ENCODE assay signal across 28 mouse cellular contexts in genomic region chr11:62747227-62747626, GRCm38 (mm10). TPM values are rescaled to one million over a fixed set of nuclear protein-coding genes. Genes with fewer than 3 reads are reported as not detected.
A peak's percentile ranks its signal among the peaks of the same experiment; 100 is the strongest.
DNase-seq lines count a peak whose midpoint lies in the region; ATAC-seq and TF ChIP-seq lines count a peak whose summit lies in the region.
"Had no signal": no experiment of that assay in that cellular context is flagged by ENCODE, and none has a peak within 500 bp of the region (broad histone marks: within the 10 kb centered on the region; RNA-seq: fewer than 3 reads in every experiment).

No protein-coding gene starts in this region.

- DNase-seq in heart, adult 11 months: peak; percentile 9
- DNase-seq in CH12.LX (ENCODE audit: extremely low read depth): no peak
- no peak for DNase-seq in frontal cortex, postnatal 10 days (ENCODE audit: low spot score in 2 of 2)
- no peak for DNase-seq in right cerebral cortex, postnatal 25 days
- DNase-seq: adrenal gland, adult 2 months; adrenal gland, postnatal 10 days; adrenal gland, postnatal 25 days; cerebellum, adult 11 months; cerebellum, adult 8-10 months; cerebellum, adult 9-11 months; cerebellum, postnatal 14 days; cerebellum, postnatal 36 days; embryo, embryonic 11 days had no signal

- H3K27me3 ChIP-seq in heart, embryonic 11.5 days (ENCODE audit: control insufficient read depth, insufficient read depth, low read length): peaks cover 23% of the 10 kb centered on the region
- H3K27me3 ChIP-seq in CH12.LX (replicated peaks): peaks cover 4% of the 10 kb centered on the region

- ATAC-seq in heart, embryonic 11.5 days (replicated peaks; ENCODE audit: insufficient number of reproducible peaks, low FRiP score, low TSS enrichment): no peak
- ATAC-seq: CD4-positive, CD25-positive, alpha-beta regulatory T cell, adult 4 months had no signal

- H3K36me3 ChIP-seq in heart, embryonic 11.5 days (ENCODE audit: control insufficient read depth, insufficient read depth, low read length): no peaks in the 10 kb centered on the region
- H3K36me3 ChIP-seq in CH12.LX (replicated peaks in 1 of 2; ENCODE audit: control insufficient read depth in 1 of 2, insufficient read depth in 1 of 2, low read length in 1 of 2): no peaks in the 10 kb centered on the region
- H3K36me3 ChIP-seq: embryonic facial prominence, embryonic 13.5 days; embryonic facial prominence, embryonic 15.5 days; forebrain, embryonic 10.5 days; forebrain, embryonic 12.5 days had no signal

- dilution Hi-C loops in CH12.LX (cut with MboI; ENCODE audit: extremely low pct_ligation_motif_present, extremely low pct_unique_long_range_greater_than_20kb, low sequenced_read_pairs): no loop called here

- no peak overlapping the region for H3K27ac ChIP-seq in heart, embryonic 11.5 days (ENCODE audit: low read depth, low read length)
- no peak overlapping the region for H3K27ac ChIP-seq in CH12.LX (ENCODE audit: insufficient read depth, low read depth)
- H3K27ac ChIP-seq: embryonic facial prominence, embryonic 13.5 days; embryonic facial prominence, embryonic 15.5 days; forebrain, embryonic 10.5 days; forebrain, embryonic 12.5 days had no signal

- TF ChIP-seq EP300 in CH12.LX (IDR thresholded peaks at IDR 0.05; ENCODE audit: low read length): no peak

- no peak for TF ChIP-seq RAD21 in CH12.LX (IDR thresholded peaks at IDR 0.05; ENCODE audit: low read depth, low read length)

- WGBS in heart, embryonic 11.5 days (ENCODE audit: insufficient replicate concordance): 77% methylated on average over 9 of the region's 9 CpGs

- no peaks in the 10 kb centered on the region for H3K79me2 ChIP-seq in CH12.LX (replicated peaks; ENCODE audit: control insufficient read depth, extremely low read depth, insufficient read depth, poor library complexity, severe bottlenecking)

- no peaks in the 10 kb centered on the region for H3K4me1 ChIP-seq in heart, embryonic 11.5 days (ENCODE audit: control insufficient read depth, insufficient read depth, low read length)
- no peaks in the 10 kb centered on the region for H3K4me1 ChIP-seq in CH12.LX (ENCODE audit: control insufficient read depth in 1 of 2, insufficient read depth in 2 of 2)

- TF ChIP-seq POLR2A in CH12.LX (IDR thresholded peaks at IDR 0.05; ENCODE audit: low read depth, low read length): no peak

- H3K4me3 ChIP-seq in heart, embryonic 11.5 days (ENCODE audit: low read depth, low read length): no peak overlapping the region
- H3K4me3 ChIP-seq in CH12.LX (replicated peaks in 1 of 3; ENCODE audit: low read depth in 2 of 3, low read length in 2 of 3, poor library complexity in 1 of 3): no peak overlapping the region
- H3K4me3 ChIP-seq: erythroblast, embryonic 14.5 days had no signal

- in situ Hi-C loops in CH12.LX (cut with MboI; ENCODE audit: low pct_ligation_motif_present, low pct_unique_long_range_greater_than_20kb, low sequenced_read_pairs): no loop called here

- no peak overlapping the region for H3K4me2 ChIP-seq in heart, embryonic 11.5 days
- no peak overlapping the region for H3K4me2 ChIP-seq in CH12.LX (ENCODE audit: insufficient read depth, low read depth, poor library complexity, severe bottlenecking)

- no peak overlapping the region for H3K9ac ChIP-seq in heart, embryonic 11.5 days (ENCODE audit: low read depth, low read length)
- no peak overlapping the region for H3K9ac ChIP-seq in CH12.LX (ENCODE audit: insufficient read depth, low read depth)
- H3K9ac ChIP-seq: embryonic facial prominence, embryonic 13.5 days; embryonic facial prominence, embryonic 15.5 days; forebrain, embryonic 12.5 days had no signal

- no peak for TF ChIP-seq CTCF in CH12.LX (conservative IDR thresholded peaks at IDR 0.05 in 1 of 2, IDR thresholded peaks at IDR 0.05 in 1 of 2; ENCODE audit: low read depth in 2 of 2, low read length in 2 of 2)

- H3K9me3 ChIP-seq in heart, embryonic 11.5 days (replicated peaks; ENCODE audit: control insufficient read depth, low read length): no peaks in the 10 kb centered on the region
- H3K9me3 ChIP-seq in CH12.LX (replicated peaks; ENCODE audit: low read length): no peaks in the 10 kb centered on the region
- H3K9me3 ChIP-seq: embryonic facial prominence, embryonic 13.5 days; embryonic facial prominence, embryonic 15.5 days; forebrain, embryonic 10.5 days; forebrain, embryonic 12.5 days had no signal

TF ChIP-seq in CH12.LX, 34 proteins besides CTCF, POLR2A, EP300 and RAD21:
- TF ChIP-seq MAFK (IDR thresholded peaks at IDR 0.05; ENCODE audit: insufficient replicate concordance, low read length) (no peak), JUND (conservative IDR thresholded peaks at IDR 0.05; ENCODE audit: low read depth, low read length) (no peak), BHLHE40 (IDR thresholded peaks at IDR 0.05; ENCODE audit: low read depth, low read length) (0 out of 2 replicates have a peak, but pooled peaks have one; percentile 13), ETS1 (conservative IDR thresholded peaks at IDR 0.05; ENCODE audit: low read depth, low read length) (no peak), TBP (conservative IDR thresholded peaks at IDR 0.05; ENCODE audit: low read depth, low read length) (no peak)

RNA-seq across cellular contexts. Expression of gene Gm10428, which starts 5.7 kb away (rescaled TPM):
- polyA plus RNA-seq in heart, embryonic 11.5 days (2014; fragmentation: Nextera tagmentation; extraction: Ambion mirVana): not detected in 2 replicates
- total RNA-seq in CH12.LX (2012; rRNA removed) (not detected in 2 replicates), CH12.LX (2014; rRNA removed) (not detected in 2 replicates)
- polyA plus RNA-seq in CH12.LX (2012; ENCODE audit: insufficient read length, low read depth): not detected in 2 replicates
- total RNA-seq: adrenal gland, adult 2 months; adrenal gland, postnatal 10 days; adrenal gland, postnatal 25 days; adrenal gland, postnatal 4 days; common myeloid progenitor, adult 5-6 weeks; ES-E14; MEL had no signal
- polyA plus RNA-seq: adrenal gland, adult 2 months; brain, embryonic 14.5 days; CD4-positive, CD25-positive, alpha-beta regulatory T cell, adult 4 months; embryonic facial prominence, embryonic 11.5 days; embryonic facial prominence, embryonic 13.5 days; embryonic facial prominence, embryonic 15.5 days; erythroblast, embryonic 14.5 days; forebrain, embryonic 10.5 days; forebrain, embryonic 12.5 days; forebrain, embryonic 14.5 days; forebrain, embryonic 16.5 days had no signal

RNA-seq across cellular contexts. Expression of gene Zfp287, which starts 15.5 kb away (rescaled TPM):
- 5.3 and 6.0 TPM in 2 replicates for polyA plus RNA-seq in heart, embryonic 11.5 days (2014; fragmentation: Nextera tagmentation; extraction: Ambion mirVana)
- total RNA-seq in CH12.LX (2012; rRNA removed) (6.2 and 7.3 TPM in 2 replicates), CH12.LX (2014; rRNA removed) (4.6 and 4.8 TPM in 2 replicates)
- polyA plus RNA-seq in CH12.LX (2012; ENCODE audit: insufficient read length, low read depth): 5.7 TPM in 2 replicates
- total RNA-seq: MEL had no signal
- polyA plus RNA-seq: erythroblast, embryonic 14.5 days had no signal

RNA-seq across cellular contexts. Expression of gene Zfp286, which starts 42.0 kb away (rescaled TPM):
- polyA plus RNA-seq in heart, embryonic 11.5 days (2014; fragmentation: Nextera tagmentation; extraction: Ambion mirVana): 11.3 and 12.9 TPM in 2 replicates
- total RNA-seq in CH12.LX (2012; rRNA removed) (not detected in 2 replicates), CH12.LX (2014; rRNA removed) (not detected in 2 replicates)
- polyA plus RNA-seq in CH12.LX (2012; ENCODE audit: insufficient read length, low read depth): not detected in 2 replicates
- total RNA-seq: MEL had no signal
- polyA plus RNA-seq: erythroblast, embryonic 14.5 days had no signal

Comparison
In these comparisons a context has a peak if more than half of its experiments do, and no peak if none do; other contexts are left out.
1. RNA of gene Zfp286, which starts 42.0 kb away (polyA plus RNA-seq): 11.3 to 12.9 TPM in heart, embryonic 11.5 days; not detected in CH12.LX; every median in the first group is over 10 times any median in the second.